Mouse (Mus musculus): Measurements from ENCODE around the gene F10.
"Not testable (repeated sequence)": the region's sequence is repeated elsewhere in the genome, so short reads cannot be mapped to it uniquely, and the experiment has no call there.

F10 gene

DNA sequence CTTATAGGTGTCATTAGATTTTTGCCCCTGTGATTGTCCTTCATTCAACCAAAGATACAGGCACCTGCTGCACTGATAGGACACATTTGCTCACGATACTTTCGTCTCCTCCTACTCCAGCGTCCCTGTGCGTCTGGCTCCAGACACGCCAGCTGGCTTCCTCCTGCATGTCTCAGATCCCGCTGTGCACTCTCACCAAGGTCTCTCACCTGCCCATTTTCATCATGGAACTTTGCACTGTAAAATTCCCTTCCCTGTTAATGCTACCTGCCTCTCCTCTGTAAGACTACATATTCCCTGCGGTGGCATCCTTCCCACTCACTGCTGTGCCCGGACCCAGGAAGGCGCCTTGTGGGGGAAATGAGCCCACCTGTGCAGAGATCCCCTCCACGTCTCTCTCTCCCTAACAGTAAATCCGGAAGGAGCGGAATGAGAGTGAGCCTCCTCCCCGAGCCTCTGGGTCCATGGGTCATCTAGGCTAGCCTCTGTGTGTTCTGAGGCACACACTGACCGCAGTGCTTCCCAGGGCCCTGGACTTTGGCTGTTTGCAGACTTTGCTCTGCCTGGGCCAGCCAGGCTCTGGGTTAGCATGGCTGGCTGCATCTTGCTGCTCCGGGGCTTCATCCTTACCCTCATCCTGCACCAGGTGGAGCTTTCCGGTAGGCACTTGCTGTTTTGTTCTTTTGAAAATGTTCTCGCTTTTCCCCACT is 23.5 kb downstream of the F10 start, which contains the start of gene Proz:
Gene Proz, plus strand, starts transcription at position 474 of the 710 bp plus-strand sequence.
- no peak for DNase-seq (ENCODE audit: extremely low read depth, low read depth)

DNA sequence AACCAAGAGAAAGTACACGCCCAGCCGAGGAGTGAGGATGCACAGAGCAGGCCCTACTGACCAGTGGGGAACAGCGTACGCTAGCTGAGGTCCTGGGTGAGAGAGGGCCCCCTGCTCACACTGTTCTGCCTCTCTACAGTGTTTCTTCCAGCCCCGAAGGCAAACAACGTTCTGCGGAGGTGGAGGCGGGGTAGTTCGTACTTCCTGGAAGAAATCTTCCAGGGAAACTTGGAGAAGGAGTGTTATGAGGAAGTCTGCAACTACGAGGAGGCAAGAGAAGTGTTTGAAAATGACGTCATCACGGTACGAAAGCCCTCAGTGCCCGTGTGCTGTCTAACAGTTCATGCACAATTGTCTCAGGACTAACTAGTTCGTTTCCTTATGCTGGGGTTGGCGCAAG is 26.0 kb downstream of the F10 start:
- DNase-seq (ENCODE audit: extremely low read depth, low read depth), result no peak

DNA sequence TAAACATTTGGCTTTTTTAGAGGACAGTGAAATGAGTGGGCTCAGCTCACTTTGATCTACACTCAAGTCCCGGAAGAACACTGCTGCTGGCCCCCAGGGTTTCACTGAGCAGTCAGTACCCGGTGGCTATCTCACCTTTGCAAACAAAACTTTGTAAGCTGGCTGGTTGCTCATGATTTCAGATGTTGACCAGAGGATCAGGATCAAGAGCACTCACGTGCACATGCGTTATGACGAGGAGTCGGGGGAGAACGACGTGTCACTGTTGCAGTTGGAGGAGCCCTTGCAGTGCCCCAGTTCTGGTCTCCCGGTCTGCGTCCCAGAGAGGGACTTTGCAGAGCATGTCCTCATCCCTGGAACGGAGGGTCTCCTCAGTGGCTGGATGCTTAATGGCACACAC is 36.1 kb downstream of the F10 start:
- DNase-seq (ENCODE audit: extremely low read depth, low read depth), result no peak

DNA sequence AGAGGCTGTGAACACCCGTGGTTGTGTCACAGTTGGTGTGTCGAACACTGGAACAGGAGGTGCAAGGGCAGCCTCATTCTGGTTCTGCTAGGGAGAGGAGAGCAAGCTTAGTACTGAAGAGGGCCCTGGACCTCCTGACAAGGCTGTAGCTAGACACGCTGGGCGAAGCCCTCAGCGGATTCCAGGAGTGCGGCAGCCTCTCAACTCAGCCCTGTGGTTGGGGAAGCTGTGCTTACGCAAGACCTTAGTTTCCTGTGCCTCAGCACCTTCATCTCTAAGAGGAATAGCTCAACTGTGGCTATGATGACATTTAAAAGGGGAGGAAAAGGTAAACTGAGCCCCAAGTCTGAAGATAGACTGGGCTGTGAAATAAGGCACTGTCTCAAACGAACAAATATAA is 37.9 kb downstream of the F10 start:
- DNase-seq (ENCODE audit: extremely low read depth, low read depth), result no peak

DNA sequence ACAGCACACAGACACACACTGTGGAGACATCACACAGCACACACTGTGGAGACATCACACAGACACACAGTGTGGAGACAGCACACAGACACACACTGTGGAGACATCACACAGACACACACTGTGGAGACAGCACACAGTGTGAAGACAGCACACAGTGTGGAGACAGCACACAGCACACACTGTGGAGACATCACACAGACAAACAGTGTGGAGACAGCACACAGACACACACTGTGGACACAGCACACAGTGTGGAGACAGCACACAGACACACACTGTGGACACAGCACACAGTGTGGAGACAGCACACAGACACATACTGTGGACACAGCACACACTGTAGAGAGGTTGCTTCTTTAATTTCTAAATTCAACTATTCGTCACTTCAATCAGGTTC is 38.5 kb downstream of the F10 start:
- DNase-seq (ENCODE audit: extremely low read depth, low read depth), result not testable (repeated sequence)

DNA sequence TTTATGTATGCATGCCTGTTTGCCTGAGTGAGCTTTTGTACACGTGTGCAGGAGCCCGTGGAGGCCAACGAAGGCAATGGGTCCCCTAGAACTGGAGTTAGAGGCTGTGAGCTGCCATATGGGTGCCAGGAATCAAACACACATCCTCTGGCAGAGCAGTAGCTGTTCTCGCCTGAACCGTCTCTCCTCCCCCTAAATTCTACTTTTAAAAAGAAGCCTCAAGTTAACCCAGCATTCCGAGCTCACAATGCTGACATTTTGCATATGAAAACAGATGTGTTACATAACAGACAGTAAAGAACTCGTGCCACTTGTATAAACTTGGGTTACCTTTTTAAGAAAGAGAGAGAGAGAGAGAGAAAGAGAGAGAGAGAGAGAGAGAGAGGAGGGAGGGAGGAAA is 40.4 kb downstream of the F10 start:
- DNase-seq (ENCODE audit: extremely low read depth, low read depth), result no peak

DNA sequence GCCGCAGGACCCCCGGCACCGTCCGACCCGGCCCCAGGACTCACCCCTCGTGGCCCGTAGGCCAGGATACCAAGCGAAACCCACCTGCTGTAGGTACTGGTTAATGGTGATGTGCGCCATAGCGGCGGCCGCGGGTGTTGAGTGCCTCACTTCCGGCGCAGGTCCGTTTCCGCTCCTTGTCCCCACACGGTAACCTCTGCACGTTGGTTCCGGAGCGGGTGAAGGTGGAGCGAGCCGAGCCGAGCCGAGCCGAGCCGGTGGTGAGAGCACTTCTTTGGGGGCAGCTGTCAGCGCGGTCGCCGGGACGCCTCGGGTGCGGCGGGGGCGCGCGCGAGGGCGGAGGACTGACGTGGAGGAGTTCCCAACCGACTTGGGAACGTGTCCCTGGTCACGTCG is 67.6 kb downstream of the F10 start:
- DNase-seq (ENCODE audit: extremely low read depth, low read depth), result peak; percentile 69

DNA sequence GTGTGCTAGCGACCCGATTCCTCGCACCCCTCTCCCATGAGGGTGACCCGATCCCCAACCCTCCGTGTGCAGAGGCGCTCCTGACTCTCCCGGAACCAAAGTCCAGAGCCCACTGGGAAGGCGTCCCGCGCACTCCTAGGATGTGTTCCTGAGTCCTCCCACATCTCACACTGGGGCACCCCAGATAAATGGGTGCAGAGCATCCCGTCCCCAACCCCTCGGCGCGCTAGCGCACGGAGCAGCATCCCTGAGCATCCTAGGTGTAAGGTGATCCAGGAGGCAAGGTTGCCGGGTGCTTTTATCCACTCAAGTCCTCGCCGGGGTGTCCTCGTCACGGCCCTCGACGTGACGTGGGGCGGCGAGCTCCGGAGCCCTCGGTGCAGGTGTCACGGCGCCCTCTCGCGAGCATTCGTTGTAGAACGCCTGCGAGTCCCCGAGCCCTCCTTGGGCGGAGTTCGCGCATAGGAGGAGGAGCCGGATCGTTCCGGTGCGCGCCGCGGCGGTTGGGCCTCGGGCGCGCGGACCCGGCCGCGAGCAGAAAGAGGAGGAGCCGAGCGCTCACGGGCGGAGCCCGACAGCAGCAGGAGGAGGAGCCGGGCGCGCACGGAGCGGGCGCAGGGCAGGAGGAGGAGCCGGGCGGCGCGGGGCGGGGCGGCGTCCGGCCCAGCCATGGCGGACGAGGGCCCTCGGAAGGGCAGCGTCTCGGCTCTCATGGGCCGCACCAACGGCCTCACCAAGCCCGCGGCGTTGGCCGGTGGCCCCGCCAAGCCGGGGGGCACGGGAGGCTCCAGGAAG is 68.2 kb downstream of the F10 start, which contains the start of the genes Pcid2 and Cul4a:
Gene Pcid2, minus strand, starts transcription at position 373 of the 795 bp plus-strand sequence.
Gene Cul4a, plus strand, starts transcription at position 535 of the 795 bp plus-strand sequence.
- peak; percentile 79 for DNase-seq (ENCODE audit: extremely low read depth, low read depth)

DNA sequence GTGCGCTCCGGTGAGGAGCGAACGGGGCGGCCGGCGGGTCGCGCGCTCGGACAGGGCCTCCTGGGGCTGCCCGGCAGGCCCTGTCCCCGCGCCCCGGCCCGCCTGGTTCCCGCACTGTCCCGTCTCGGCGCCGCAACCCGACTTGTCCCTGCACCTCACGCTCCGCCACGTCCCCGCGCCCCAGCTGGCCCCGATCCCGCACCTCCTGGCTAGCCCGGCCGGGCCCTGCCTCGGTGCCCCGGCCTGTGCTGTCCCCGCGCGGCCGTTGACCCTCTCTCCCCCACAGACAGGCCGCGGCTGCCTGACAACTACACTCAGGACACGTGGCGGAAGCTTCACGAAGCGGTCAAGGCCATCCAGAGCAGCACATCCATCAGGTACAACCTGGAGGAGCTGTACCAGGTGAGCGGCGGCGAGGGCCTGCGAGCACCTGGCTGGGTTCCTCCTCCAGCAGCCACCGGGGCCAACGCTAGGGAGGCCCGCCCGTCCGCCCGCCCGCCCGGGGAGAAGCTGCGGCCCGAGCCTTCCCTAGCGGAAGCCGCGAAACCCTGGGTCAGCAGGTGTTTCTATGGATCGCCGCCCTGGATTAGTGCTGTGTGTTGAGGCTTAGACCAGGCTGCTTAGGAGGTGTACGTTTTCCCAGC is 68.9 kb downstream of the F10 start:
- no peak for DNase-seq (ENCODE audit: extremely low read depth, low read depth)
